Mouse (Mus musculus): Measurements from ENCODE around the gene Rfc2.

DNA sequence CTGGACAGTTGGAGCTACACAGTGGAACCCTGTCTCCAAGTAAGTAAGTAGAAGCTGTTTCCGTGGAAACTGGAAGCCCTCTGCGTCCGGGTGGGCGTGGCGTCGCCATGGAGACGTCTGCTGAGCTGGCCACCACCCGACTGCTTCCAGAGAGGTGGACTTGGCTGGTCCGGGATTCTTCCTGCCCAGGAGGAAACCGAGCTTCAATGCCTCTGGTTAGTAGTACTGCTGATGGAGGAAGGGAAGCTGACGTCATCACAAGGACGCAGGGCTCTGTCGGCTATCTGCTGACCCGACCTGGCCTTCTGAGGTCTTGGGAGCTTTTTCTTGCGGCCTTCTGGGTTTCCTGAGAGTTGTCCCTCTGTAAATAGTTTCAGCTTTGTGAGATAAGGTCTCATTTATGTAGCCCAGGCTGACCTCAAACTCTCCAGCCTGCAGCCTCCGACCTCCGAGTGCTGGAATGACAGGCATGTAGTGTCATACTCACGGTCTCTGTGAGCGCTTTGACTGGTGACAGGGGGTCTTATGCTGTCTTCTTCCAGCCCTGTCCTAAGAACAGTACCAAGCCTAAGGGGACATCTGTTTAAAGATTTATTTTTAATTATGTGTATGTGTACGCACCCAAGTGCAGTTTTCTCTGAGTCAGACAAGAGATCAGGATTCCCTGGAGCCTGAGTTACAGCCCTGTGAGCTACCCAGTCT lies 25.6 kb upstream of the Rfc2 start:
- no peak for TF ChIP-seq EP300 (IDR thresholded peaks at IDR 0.05; ENCODE audit: low read length)
- no peak for TF ChIP-seq CTCF (conservative IDR thresholded peaks at IDR 0.05 in 1 of 2, IDR thresholded peaks at IDR 0.05 in 1 of 2; ENCODE audit: low read depth in 2 of 2, low read length in 2 of 2)
- no peak for TF ChIP-seq CHD1 (IDR thresholded peaks at IDR 0.05; ENCODE audit: low read depth, low read length)
- no peak for TF ChIP-seq RCOR1 (conservative IDR thresholded peaks at IDR 0.05; ENCODE audit: low read depth, low read length)
- TF ChIP-seq GABPA (IDR thresholded peaks at IDR 0.05; ENCODE audit: insufficient replicate concordance, low read depth, low read length): no peak
- TF ChIP-seq CHD2 (IDR thresholded peaks at IDR 0.05; ENCODE audit: low read length): no peak
- no peak for TF ChIP-seq ETS1 (conservative IDR thresholded peaks at IDR 0.05; ENCODE audit: low read depth, low read length)
